Mouse (Mus musculus): ENCODE data around the gene Rab42. TPM values are rescaled to one million over a fixed set of nuclear protein-coding genes. Genes with fewer than 3 reads are reported as not detected.
"Not testable (repeated sequence)": the region's sequence is repeated elsewhere in the genome, so short reads cannot be mapped to it uniquely, and the experiment has no call there.

Rab42 gene
- total RNA-seq, 2 experiments from 2014 or later: 1.8 to 2.6 TPM

DNA sequence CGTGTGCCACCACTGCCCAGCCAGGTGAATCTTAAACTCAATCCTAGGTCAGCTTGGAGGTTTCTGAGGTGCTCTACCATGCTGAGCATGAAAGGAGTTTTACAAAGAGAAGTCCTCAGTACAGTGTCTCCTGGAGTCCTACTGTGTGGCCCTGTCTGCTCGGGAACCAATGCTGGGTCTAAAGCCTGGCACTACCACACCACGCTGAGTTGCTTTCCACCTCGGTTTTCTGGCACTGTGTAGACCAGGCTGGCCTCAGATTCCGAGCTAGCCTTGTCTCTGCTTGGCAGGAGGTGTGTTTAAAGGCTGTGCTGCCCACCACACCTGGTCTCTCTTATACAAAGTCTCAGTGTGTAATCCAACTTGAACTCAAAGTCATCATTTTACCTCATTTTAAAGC, 9.4 kb upstream of the Rab42 start:
- DNase-seq (ENCODE audit: low spot score in 2 of 2): no peak

DNA sequence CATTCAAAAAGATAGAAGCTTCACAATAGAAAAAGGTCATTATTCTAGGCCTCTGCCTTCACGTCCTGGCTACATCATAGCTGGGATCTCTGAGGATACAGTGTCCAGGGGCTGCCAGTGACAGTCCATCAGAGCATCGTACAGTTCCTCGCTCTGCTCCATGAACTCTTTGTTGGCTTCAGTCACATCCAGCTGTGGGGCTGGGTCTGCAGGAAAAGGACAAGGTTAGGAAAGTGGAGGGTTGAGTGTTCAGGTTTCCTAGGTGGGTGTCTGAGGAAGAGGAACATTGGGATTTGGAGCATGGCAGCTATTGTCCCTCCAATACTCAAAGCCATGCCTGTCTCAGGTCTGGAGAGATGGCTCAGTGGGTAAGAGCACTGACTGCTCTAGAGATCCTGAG, 8.6 kb upstream of the Rab42 start:
- no peak for DNase-seq (ENCODE audit: low spot score in 2 of 2)

DNA sequence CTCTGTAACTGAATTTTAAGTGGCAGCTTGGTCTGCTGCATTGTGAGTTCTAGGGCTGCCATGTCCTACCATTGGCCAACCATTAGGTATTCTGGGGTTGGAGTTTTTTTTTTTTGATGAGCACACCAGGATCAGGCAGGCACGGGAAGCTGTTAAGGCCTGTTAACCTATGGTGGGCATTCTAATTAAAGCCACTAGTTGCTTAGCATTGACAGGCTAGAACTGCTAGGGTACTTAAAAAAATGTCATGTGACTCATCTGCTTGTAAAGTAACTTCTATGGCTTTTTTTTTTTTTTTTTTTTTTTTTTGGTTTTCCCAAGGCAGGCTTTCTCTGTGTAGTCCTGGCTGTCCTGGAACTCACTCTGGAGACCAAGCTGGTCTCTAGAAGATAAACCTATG, 8.0 kb upstream of the Rab42 start:
- DNase-seq (ENCODE audit: low spot score in 2 of 2): no peak

DNA sequence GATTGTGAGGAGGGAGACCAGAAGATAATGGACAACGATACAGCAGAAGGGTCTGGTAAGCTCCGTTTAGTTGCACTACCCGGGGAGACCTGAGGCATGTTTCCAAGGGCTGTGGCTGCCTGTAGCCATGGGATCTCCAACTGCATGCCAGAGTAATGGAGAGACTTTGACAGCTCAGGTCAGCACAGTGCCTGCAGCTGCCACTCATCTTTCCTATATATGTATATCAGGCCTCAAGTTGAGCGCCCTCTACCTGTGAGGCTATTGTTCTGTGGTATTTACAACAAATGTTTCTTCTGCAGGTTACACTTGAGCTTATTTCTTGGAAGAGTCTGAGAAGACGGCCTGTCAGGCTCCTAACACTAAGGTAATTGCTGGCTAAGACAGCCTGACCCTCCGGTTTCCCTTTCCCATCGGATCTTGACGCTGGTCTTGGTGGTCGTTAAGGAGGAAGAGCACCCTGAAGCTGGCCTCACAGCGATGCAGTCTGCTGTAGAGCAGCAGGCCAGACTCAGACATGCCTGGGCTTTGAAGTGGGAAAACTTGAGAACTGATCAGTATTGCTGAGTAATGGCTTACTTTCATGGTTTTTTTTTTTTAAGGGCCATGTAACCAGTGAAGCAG, 6.8 kb upstream of the Rab42 start:
- DNase-seq (ENCODE audit: low spot score in 2 of 2): peak; percentile 30 to 37

DNA sequence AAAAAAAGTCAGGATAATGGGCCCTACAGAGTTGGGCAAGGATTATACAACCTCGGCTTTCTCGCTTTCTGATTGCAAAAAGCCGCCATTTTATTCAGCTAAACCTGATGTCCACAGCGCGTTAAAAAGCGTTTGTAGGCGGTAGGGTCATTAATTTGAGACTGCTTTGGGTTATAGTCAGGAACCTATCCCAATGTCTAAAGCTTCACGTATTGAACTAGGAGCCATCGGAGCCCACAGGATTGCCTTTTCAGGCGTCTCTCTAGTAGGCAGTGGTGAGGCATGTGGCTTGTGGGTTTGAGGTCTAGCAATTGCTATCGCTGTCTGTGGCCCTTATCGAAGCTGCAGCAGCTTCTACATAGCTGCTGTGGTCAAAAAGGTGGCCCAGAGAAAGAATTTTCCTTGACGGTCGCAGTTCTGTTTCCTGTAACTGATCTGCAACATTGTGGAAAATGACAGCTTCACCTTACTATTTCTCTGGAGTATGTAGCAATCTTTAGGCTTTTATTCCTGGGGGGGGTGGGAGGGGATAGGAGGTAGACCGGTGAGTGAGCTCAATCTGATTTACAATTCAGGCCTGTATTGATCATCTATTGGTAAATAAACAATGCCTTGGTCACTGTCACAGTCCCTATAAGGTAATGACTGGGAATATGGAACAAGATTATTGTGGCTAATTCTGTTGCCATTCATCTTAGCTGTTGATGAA, 6.1 kb upstream of the Rab42 start:
- peak; percentile 30 to 40 for DNase-seq (ENCODE audit: low spot score in 2 of 2)

DNA sequence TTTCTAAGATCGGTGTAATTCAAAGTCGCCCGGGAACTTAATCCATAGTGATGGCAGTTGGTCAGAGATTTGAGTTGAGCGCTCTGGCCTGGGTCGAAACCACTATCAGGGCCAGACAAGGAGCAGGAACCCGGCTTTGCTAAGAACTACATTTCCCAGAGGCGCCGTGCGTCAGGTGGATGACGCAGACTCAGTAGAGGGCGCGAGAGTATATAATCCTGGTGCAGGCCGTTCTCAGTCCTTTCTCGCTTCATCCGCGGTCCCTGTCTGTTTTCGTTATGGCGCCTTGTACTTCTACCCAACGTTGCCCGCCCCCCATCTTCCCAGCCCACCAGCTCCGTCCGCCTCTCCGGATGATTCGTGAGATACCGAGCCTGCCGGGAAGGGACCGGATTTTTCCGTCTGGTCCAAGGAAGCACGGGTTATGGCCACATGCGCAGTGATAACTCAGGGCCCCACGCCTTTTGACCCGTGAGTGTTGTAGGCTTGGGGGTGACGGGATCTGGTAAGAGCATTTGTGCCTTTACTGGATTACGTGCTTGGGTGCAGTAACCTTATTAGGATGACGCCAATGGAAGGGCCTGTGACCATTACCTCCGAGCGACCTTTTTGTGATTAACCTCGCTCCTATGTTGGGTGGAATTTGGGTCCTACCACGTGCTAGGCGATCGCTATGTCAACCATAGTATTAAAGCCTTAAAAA, 5.4 kb upstream of the Rab42 start:
- DNase-seq (ENCODE audit: low spot score in 2 of 2): peak; percentile 86 to 91

DNA sequence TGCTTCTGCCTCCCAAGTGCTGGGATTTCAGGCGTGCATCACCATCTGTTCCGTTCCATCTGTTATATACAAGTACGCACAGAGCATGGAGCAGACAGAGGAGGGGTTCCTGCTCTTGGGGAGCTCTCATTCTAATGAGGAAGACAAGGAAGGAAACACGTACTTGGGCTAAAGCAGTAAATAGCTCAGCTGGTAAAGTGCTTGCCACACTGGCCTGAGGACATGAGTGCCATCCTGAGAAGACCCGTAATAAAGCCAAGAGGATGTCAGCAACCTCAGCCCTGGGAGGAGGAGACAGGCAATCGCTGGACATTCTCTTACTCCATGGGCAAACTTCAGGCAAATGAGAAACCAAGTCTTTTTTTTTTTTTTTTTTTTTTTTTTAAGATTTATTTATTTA, 2.8 kb upstream of the Rab42 start:
- DNase-seq (ENCODE audit: low spot score in 2 of 2): no peak

DNA sequence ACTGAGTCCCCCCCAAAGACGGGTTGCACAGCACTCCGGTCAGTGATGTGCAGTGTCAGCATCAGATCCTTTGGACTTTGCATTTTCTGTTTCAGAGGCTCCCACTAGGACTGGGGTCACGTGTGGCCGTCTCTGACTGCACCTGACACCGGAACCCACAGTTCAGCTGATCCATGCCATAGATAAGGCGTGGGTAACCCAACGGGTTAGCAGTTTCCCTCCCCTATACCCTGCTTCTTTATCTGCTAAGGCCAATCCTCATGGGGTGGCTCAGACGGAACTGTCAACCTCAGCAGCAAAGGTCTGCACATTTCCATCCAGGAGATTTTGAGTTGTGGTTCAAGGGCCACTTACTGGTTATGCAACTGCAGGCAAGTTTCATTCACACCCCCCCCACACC, 2.1 kb upstream of the Rab42 start:
- DNase-seq (ENCODE audit: low spot score in 2 of 2): no peak

DNA sequence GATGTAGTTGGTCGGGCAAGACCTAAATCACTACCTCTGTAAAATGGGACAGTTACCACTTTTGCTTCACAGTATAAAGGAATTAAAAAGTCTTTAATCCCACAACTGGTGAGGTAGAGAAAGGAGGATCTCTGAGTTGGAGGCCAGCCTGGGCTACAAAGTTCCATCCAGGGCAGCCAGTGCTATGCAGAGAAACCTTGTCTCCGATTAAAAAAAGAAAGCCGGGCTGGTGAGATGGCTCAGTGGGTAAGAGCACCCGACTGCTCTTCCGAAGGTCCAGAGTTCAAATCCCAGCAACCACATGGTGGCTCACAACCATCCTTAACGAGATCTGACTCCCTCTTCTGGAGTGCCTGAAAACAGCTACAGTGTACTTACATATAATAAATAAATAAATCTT, 299 bp upstream of the Rab42 start:
- not testable (repeated sequence) for DNase-seq (ENCODE audit: low spot score in 2 of 2)

DNA sequence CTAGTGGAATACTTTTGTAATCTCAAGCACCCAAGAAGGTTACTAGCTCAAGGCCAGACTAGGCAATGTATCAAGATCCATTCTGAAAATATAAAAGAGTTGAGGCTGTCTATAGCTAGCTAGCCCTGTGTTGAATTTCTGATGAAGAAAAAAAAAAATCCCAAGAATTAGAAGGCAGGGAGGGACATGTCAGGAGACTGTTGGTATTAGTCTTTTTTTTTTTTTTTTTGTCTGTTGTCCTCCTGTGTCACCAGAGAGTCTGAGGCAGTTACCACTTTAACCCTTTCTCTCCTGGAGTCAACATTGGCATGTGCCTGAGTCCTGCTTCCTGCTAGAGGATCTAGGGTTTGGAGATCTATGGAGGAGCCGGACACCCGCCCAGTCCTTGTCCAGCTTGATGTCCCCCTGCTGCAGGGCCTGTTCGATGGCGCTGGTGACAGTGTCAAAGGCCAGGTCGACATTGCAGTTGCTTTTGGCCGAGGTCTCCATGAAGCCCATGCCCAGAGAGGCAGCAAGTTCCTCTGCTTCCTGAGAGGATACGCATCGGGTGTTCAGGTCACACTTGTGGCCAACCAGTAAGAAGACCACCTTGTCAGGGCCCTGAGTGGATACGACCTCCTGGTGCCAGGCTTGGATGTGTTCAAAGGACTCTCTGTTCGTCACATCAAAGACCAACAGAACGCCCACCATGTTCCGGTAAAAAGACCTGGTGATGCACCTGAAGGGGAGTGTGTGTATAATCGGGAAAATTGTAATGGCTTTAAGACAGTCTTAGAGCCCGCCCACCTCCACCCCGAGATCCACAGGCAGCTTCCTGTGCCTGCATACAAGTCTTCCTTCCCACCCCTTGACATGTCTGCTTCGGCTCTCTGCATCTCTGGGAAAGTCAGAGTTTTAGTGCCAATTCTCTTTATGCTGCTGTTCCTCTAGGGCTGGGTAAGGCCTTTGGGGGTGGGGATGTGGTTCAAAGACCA, 933 bp downstream of the Rab42 start:
- DNase-seq (ENCODE audit: low spot score in 2 of 2): no peak

DNA sequence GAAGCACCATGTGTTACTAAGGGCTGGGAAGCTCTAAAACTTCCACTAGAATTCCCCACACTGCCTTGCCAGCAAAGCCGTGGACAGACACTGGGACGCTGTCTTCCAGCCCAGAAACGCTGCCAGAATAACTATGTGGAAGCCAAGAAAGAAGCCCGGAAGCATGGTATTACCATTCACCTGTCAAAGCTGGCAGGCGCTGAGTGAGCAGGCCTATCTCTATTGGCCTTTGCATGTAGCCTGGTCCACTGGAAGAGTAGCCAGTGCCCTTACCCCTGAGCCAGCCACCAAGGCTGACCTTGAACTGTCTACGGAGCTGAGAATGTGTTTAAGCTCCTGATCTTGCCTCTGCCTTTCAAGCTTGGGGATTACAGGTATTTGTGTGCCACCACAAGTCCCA, 1.7 kb downstream of the Rab42 start:
- DNase-seq (ENCODE audit: low spot score in 2 of 2): no peak

DNA sequence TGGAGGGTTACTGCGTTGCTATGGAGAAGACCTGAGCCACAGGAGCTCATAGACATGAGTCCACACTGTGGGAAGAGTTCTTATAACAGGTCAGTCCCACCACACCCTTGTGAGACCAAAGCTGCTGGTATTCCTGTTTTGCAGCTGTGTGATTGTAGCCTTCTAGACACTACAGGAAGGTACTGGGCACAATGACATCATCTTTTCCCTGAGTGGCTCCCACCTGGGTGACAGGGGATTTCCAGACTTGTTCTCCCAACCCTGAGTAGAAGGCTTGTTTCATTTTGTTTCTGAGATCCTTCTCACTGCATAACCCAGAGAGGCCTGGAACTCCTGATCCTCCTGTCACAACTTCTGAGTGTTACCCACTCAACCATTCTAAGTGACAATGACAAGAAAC, 3.3 kb downstream of the Rab42 start:
- no peak for DNase-seq (ENCODE audit: low spot score in 2 of 2)

DNA sequence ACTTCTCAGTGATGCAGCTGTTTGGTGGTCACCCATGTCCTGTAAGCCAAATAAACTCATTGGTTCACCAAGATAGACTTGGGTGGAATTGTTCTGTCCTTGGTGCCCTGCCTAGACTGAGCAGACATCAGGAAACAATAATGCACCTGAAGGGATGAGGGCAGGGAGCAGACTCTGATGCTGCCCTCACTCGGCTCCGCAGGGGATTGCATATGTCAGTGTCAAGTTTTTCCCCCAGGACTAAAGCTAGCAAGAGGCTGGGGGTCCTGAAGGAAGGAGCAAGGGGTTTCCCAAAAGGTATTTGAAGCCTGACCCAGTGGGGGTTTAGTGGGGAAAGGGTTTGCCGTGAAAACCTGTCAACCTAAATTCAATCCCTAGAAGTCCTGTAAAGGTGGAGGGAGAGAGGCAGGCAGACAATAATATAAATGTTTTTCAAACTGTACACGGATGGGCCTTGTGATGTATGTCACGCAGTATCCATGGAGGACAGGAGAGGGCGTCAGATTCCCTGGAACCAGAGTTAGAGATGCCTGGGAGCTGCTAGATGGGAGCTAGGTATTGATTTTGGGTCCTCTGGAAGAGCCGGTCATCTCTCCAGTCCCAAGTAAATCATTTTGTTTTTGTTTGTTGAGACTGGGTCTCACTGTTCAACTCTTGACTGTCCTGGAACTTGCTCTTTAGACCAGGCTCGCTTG, 7.3 kb downstream of the Rab42 start:
- no peak for DNase-seq (ENCODE audit: low spot score in 2 of 2)

DNA sequence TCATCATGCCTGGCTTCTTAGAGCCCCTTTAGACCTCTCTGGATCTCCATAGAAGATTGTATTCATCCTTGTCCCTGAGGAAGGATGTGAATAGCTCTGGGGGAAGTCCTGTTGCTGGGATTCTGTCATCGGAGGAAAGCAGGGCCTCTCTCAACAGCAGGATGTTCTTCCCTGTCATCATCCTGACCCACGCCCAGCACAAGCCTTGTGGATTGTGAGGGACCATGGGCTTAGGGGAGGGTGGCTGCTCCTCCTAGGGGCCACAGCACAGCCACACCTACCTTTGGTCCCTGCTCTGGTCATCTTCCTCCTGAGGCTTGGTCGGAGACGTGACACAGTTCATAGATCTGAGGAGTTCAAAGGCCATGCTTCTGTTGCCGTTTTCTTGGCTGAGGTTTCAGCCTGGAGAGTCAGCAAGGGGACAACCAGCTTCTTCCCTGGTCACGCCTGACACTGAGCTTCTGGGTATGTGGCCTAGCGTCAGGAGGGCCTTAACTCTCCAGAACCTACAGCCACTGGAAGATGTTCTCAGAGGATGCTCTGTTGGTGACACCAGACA, 9.4 kb downstream of the Rab42 start:
- DNase-seq (ENCODE audit: low spot score in 2 of 2): no peak

DNA sequence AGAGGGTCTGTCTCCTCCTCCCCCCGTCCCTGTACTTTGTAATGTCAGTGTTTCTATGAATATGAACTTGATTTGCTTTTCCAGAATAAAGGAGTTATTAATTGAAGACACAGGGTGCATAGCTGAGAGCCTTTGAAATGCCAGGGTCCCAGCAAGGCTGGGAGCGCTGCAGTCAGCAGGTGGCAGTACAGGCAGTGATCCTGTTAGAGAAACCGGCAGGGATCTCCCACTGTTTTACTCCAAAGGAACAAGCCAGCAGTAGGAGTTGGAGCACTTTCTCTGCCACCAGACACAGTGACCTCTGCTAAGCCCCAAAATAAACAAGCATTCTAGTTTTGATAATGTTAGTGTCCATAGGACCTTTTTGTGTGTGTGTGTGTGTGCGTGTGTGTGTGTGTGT, 10.2 kb downstream of the Rab42 start:
- peak; percentile 55 to 75 for DNase-seq (ENCODE audit: low spot score in 2 of 2)

DNA sequence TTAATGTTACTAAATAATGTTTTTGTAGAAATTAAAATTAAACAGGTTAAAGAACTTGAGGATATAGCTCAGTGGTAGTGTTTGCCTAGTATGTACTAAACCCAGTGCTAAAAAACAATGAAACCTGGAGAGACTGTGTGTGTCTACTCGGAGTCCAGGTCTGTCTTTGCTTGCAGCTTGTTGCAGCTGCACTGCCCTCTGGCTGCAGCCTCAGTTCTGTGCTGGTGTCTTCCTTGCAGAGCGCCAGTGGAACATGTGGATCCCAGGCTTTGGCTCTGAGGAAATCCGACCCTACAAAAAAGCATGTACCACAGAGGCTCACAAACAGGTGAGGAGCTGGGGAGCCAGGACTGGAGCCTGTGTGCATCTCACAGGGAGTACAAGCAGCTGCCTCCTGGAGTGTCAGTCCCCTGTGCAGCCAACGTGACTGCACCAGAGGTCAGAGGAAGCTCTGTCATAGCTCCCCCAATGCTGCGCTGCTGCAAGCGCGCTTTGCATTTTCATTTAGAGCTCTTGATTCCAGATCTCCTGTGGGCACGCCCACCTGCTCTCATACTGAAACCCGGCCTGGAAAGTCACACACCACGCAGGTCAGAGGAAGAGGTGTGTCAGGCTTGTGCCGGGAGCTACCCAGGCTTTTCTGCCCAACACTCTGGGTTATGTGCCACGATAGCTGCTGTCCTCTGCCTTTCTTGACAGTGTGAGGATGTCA, 11.4 kb downstream of the Rab42 start:
- DNase-seq (ENCODE audit: low spot score in 2 of 2): no peak

DNA sequence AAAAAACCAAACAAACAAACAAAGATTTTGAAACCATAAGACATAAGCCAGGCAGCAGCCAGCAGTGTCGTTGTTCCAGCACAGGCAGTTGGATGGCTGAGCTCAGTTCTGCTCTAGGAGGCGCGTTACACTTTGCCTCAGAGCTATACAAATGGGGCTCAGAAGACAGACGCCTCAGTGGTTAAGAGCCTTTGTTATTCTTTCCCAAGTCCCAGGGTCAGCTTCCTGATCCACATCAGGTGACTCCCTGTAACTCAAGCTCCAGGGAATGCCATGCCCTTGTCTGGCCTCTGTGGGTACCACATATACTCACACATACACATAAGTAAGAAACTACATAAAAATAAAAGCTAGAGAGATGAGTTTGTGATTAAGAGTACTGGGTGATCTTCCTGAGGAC, 12.1 kb downstream of the Rab42 start:
- DNase-seq (ENCODE audit: low spot score in 2 of 2): no peak

DNA sequence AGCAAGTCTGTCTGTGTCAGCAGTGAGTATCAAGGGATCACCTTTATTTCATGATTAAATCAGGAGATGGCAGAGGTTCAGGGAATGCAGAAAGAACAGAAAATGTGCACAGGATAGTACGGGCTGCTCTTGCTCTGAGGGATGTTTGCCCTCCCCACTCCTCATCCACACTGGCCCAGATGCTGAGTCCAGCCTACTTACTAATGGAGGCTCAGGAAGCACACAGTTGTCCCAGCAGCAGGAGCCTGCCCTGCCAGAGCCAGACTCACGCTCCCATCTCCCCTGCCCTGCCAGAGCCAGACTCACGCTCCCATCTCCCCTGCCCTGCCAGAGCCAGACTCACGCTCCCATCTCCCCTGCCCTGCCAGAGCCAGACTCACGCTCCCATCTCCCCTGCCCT, 14.3 kb downstream of the Rab42 start:
- not testable (repeated sequence) for DNase-seq (ENCODE audit: low spot score in 2 of 2)

DNA sequence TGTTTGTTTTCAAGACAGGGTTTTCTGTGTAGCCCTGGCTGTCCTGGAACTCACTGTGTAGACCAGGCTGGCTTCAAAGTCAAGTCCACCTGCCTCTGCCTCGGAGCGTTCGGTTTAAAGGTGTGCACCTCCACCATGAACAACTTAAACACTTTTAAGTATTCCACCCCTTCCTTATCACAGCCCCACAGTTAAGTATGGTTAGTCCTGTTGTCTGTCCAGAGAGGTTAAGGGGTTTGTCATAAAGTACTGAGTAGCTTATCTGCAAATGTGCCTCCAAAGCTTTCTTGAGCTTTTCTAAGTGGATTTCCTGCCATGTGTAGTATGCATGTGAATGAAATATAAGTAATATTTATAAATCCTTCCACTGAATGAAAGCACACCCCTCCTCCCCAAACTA, 27.2 kb downstream of the Rab42 start:
- DNase-seq (ENCODE audit: low spot score in 2 of 2): no peak

Data from layer of hippocampus, postnatal 10 days (tissue).